Mouse (Mus musculus) stomach, embryonic 14.5 days (tissue): Measurements from ENCODE around the gene Phf2. TPM values are rescaled to one million over a fixed set of nuclear protein-coding genes. Genes with fewer than 3 reads are reported as not detected.
"Not testable (repeated sequence)": the region's sequence is repeated elsewhere in the genome, so short reads cannot be mapped to it uniquely, and the experiment has no call there.

ENCODE experiments used
- ATAC-seq: fragments of 200-750 bp; cut with Nextera tagmentation; 2 replicates; pipeline ENCODE4 v1.8.0; 2017; ENCODE audit warnings: low read depth, moderate TSS enrichment; ENCODE audit not compliant: insufficient number of reproducible peaks, insufficient read depth, low FRiP score
- H3K27ac ChIP-seq: fragments of 300-500 bp; sonication (generic); 2 replicates; pipeline ENCODE4 v1.5.1; 2014; ENCODE audit warnings: mild to moderate bottlenecking, low read length, moderate library complexity, mixed read lengths
- H3K27me3 ChIP-seq: fragments of 300-500 bp; sonication (generic); 2 replicates; pipeline ENCODE4 v1.6.1; 2014; ENCODE audit warnings: low read length, control low read depth, mixed read lengths; ENCODE audit not compliant: control insufficient read depth, insufficient read depth
- H3K36me3 ChIP-seq: fragments of 300-500 bp; sonication (generic); 2 replicates; pipeline ENCODE4 v1.6.1; 2014; ENCODE audit warnings: mild to moderate bottlenecking, control low read depth, low read length, moderate library complexity, mixed read lengths; ENCODE audit not compliant: control insufficient read depth, insufficient read depth
- H3K4me1 ChIP-seq: fragments of 300-500 bp; sonication (generic); 2 replicates; pipeline ENCODE4 v1.6.1; 2014; ENCODE audit warnings: low read length, control low read depth, mixed read lengths; ENCODE audit not compliant: control insufficient read depth, insufficient read depth
- H3K4me2 ChIP-seq: fragments of 300-500 bp; sonication (generic); replicated peaks from 2 replicates; pipeline ENCODE4 v1.6.1; 2014; ENCODE audit warnings: low read depth, low read length, control low read depth
- H3K4me3 ChIP-seq: fragments of 300-500 bp; sonication (generic); 2 replicates; pipeline ENCODE4 v1.5.1; 2014; ENCODE audit warnings: low read depth, low read length, control low read depth
- H3K9ac ChIP-seq: fragments of 300-500 bp; sonication (generic); replicated peaks from 2 replicates; pipeline ENCODE4 v1.6.1; 2014; ENCODE audit warnings: low read depth, mild to moderate bottlenecking, control low read depth, low read length, moderate library complexity, mixed read lengths
- H3K9me3 ChIP-seq: fragments of 300-500 bp; sonication (generic); 2 replicates; pipeline ENCODE4 v1.6.1; 2016; ENCODE audit warnings: low read depth, low read length, control low read depth; ENCODE audit not compliant: control insufficient read depth
- WGBS: fragments of 180-500 bp; shearing (Covaris S2); extraction: QIAGEN DNeasy Blood & Tissue Kit; methylation state at CpG from one replicate; pipeline ENCODE4 v1.1.7; 2014; 5-methylcytosine and 5-hydroxymethylcytosine counted together
- polyA plus RNA-seq: library from polyadenylated mRNA; unstranded; fragments of >200 nt; fragmentation: Nextera tagmentation; extraction: Ambion mirVana; gene quantifications from 2 replicates; pipeline ENCODE4 v1.2.1, GENCODE M21; 2014

Gene Phf2
- polyA plus RNA-seq, 1 experiment from 2014 or later: 12.7 TPM

- Histone ChIP-seq H3K36me3 (peaks cover 63% of the 10 kb centered on the region), H3K27ac (no peak overlapping the region), H3K9ac (no peak overlapping the region), H3K27me3 (no peaks in the 10 kb centered on the region), H3K4me3 (no peak overlapping the region), H3K9me3 (no peaks in the 10 kb centered on the region), H3K4me1 (no peaks in the 10 kb centered on the region), H3K4me2 (no peak overlapping the region)
- 88% methylated on average over 7 of the region's 7 CpGs for WGBS
- no peak for ATAC-seq
Observed at GRCm38 (mm10) chr13:48810274-48810823, 60.6 kb downstream of the Phf2 start.

GRCm38 (mm10) chr13:48809668-48810067 is 61.3 kb downstream of the Phf2 start:
- peaks cover 61% of the 10 kb centered on the region for H3K36me3 ChIP-seq
- WGBS: 78% methylated on average over 4 of the region's 4 CpGs
- H3K4me2 ChIP-seq, H3K4me3 ChIP-seq, H3K9me3 ChIP-seq, H3K27ac ChIP-seq, ATAC-seq, H3K4me1 ChIP-seq, H3K9ac ChIP-seq, H3K27me3 ChIP-seq: not testable (repeated sequence)

GRCm38 (mm10) chr13:48807481-48808031 is 63.4 kb downstream of the Phf2 start:
- peaks cover 53% of the 10 kb centered on the region for H3K36me3 ChIP-seq
- H3K4me2 ChIP-seq: no peak overlapping the region
- no peaks in the 10 kb centered on the region for H3K27me3 ChIP-seq
- WGBS: 70% methylated on average over 5 of the region's 5 CpGs
- no peak overlapping the region for H3K9ac ChIP-seq
- no peak for ATAC-seq
- H3K4me3 ChIP-seq: no peak overlapping the region
- no peak overlapping the region for H3K27ac ChIP-seq
- H3K9me3 ChIP-seq: no peaks in the 10 kb centered on the region
- no peaks in the 10 kb centered on the region for H3K4me1 ChIP-seq

GRCm38 (mm10) chr13:48802181-48802580 is 68.7 kb downstream of the Phf2 start:
- WGBS: 51% methylated on average over 15 of the region's 15 CpGs
- no peak for ATAC-seq
- peaks cover 36% of the 10 kb centered on the region for H3K36me3 ChIP-seq
- H3K9ac ChIP-seq: no peak overlapping the region
- H3K4me1 ChIP-seq: peaks cover 9% of the 10 kb centered on the region
- H3K27me3 ChIP-seq: no peaks in the 10 kb centered on the region
- no peaks in the 10 kb centered on the region for H3K9me3 ChIP-seq
- H3K27ac ChIP-seq: no peak overlapping the region
- H3K4me2 ChIP-seq: no peak overlapping the region
- no peak overlapping the region for H3K4me3 ChIP-seq

- no peak overlapping the region for H3K27ac ChIP-seq
- no peak overlapping the region for H3K4me3 ChIP-seq
- H3K36me3 ChIP-seq: peaks cover 25% of the 10 kb centered on the region
- no peaks in the 10 kb centered on the region for H3K9me3 ChIP-seq
- no peaks in the 10 kb centered on the region for H3K27me3 ChIP-seq
- ATAC-seq: peak; percentile 54; the same call in 1 of the 2 replicates
- 21% methylated on average over 11 of the region's 11 CpGs for WGBS
- H3K9ac ChIP-seq: no peak overlapping the region
- H3K4me1 ChIP-seq: peaks cover 12% of the 10 kb centered on the region
- H3K4me2 ChIP-seq: no peak overlapping the region
Observed at GRCm38 (mm10) chr13:48800850-48801546, 69.9 kb downstream of the Phf2 start.

DNA sequence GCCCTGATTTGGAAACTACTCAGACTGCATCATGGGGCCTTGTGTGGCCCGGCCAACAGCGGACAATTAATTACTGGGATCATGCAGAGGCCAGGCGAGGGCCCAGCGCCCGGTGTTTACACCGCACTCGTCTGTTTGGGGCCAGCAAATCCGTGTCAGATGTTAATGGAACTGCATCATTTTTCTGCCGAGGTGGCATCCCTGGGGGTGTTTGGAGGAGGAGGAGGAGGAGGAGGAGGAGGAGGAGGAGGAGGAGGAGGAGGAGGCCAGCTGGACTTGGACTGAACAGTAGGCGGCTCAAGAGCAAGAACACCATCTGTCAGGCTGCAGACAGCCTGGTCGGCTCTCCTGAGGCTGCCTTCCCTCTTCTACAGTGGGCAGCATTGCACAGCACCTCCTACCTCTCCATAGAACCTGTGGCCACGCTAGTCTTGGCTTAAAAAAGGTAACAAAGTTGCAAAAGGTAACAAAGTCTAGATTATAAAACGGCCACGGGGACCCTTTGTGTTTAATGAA is 72.6 kb downstream of the Phf2 start:
- no peak overlapping the region for H3K4me2 ChIP-seq
- no peaks in the 10 kb centered on the region for H3K9me3 ChIP-seq
- peak overlapping the region; percentile 53; the same call in 1 of the 2 replicates for H3K27ac ChIP-seq
- H3K4me3 ChIP-seq: no peak overlapping the region
- 25% methylated on average over 14 of the region's 14 CpGs for WGBS
- no peaks in the 10 kb centered on the region for H3K27me3 ChIP-seq
- H3K4me1 ChIP-seq: peaks cover 12% of the 10 kb centered on the region
- H3K9ac ChIP-seq: no peak overlapping the region
- peak; percentile 55; the same call in 1 of the 2 replicates for ATAC-seq
- H3K36me3 ChIP-seq: peaks cover 3% of the 10 kb centered on the region

GRCm38 (mm10) chr13:48796906-48797305 is 74.0 kb downstream of the Phf2 start:
- Histone ChIP-seq H3K27me3 (no peaks in the 10 kb centered on the region), H3K36me3 (no peaks in the 10 kb centered on the region), H3K9me3 (no peaks in the 10 kb centered on the region), H3K9ac (no peak overlapping the region), H3K4me2 (no peak overlapping the region), H3K4me3 (no peak overlapping the region), H3K4me1 (peaks cover 12% of the 10 kb centered on the region), H3K27ac (peak overlapping the region; percentile 18; the same call in 1 of the 2 replicates)
- ATAC-seq: no peak
- WGBS: 39% methylated on average over 11 of the region's 11 CpGs

DNA sequence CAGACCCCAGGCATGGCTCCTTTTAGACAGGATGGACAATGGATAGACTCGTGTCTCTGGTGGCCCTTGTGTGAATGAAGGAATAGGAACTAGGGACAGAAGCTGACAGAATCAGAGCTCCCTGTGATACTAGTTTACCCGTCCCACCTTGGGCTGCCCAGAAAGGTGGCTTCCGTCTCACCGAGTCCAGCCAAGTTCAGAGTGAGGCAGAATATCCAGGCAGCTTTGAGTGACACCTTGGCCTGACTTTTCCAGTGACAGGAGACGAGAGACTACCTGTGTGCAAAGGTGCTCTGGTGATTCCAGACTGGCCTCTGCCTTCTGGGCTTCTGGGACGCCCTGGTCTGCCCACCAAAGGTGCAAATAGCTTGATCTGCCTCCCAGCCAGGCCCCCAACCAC is 75.2 kb downstream of the Phf2 start:
- ATAC-seq: no peak
- H3K27me3 ChIP-seq: no peaks in the 10 kb centered on the region
- H3K27ac ChIP-seq: no peak overlapping the region
- H3K36me3 ChIP-seq: no peaks in the 10 kb centered on the region
- peaks cover 12% of the 10 kb centered on the region for H3K4me1 ChIP-seq
- H3K9ac ChIP-seq: no peak overlapping the region
- H3K4me2 ChIP-seq: no peak overlapping the region
- H3K4me3 ChIP-seq: no peak overlapping the region
- no peaks in the 10 kb centered on the region for H3K9me3 ChIP-seq
- 77% methylated on average over 6 of the region's 6 CpGs for WGBS
